Mouse (Mus musculus): ENCODE results near the gene Fxyd5.

The Fxyd5 gene

GRCm38 (mm10) chr7:31042431-31042910 lies at the start of gene Fxyd5:
Gene Fxyd5, minus strand, starts transcription at chr7:31042481.
- DNase-seq (ENCODE audit: low spot score in 2 of 2), result no peak

- no peak for DNase-seq (ENCODE audit: low spot score in 2 of 2)
Observed at GRCm38 (mm10) chr7:31089721-31090120, 47.4 kb upstream of the Fxyd5 start.

DNA sequence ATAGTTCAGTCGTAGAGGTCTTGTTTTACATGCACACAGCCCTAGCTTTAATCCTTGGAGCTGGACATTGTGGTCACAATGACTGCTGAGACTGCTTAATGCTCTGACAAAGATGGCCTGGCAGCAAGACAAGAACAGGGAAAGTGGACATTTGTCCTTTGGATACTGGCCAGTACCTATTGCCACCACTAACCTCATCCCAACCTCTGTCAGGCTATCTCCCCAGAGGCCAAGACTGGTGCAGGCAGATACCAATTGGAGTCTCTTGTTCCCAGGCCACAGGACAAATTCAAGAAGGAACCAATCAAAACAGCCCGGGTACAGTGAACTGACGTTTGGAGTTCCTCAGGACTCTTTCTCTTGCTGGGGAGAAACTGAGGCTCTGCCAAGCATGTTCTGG lies 45.9 kb upstream of the Fxyd5 start:
- no peak for DNase-seq (ENCODE audit: low spot score in 2 of 2)

DNA sequence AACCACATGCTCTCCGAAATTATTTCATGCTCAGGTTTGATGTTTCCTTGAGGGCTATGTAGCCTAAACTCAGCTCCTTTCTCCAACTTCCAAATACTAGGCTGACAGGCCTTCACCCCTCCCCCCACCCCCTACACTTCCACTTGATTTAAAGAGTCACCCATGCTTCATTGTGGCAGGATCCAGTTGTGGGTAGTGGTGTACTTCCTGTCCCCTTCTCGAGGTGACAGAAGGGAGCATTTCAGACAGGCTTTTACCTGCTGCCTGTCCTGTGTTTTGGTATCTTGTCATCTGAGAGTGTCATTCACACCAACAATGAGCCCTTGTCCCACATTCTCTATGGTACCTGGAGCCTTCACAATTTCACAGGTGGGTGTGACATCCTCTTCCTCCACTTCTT lies 45.0 kb upstream of the Fxyd5 start:
- DNase-seq (ENCODE audit: low spot score in 2 of 2), result no peak

GRCm38 (mm10) chr7:31086175-31086755 lies 44.0 kb upstream of the Fxyd5 start:
- no peak for DNase-seq (ENCODE audit: low spot score in 2 of 2)

DNA sequence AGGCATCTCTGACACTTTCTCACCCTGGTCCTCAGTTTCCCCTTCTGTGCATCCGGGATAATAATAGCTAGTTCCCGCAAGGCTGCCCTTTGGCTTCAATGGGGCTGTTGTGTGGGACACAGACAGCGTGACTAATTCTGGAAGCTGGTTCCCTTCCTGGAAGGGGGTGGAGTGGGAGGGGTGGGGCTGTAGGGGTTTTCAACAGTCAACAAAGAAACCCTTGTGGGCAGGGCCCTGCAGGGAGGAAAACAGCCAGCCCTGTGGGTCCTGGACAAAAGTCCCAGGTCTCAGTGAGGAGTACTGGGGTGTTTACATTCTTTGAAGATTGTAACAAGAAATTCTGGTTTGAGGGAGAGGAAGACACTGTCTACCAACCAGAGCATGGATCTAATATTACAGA lies 42.9 kb upstream of the Fxyd5 start:
- no peak for DNase-seq (ENCODE audit: low spot score in 2 of 2)

DNA sequence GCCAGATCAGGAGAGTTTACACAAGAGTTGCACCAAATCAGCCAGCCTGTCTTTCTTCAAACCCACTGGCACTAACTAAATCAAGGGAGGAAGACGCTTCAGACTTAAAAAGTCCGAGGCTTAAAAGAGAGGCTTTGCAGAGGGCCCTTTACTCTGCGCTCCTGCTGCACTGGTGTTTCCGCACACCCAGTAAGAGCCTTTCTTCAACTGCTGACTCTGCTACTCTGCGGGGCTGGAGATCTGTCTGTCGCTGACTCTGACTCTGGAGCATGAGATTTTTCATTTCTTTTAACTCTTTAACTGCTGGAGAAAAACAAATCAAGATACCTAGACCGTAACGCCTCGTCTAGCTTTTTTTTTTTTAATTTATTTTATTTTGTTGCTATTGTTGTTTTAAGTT lies 41.9 kb upstream of the Fxyd5 start:
- no peak for DNase-seq (ENCODE audit: low spot score in 2 of 2)

DNA sequence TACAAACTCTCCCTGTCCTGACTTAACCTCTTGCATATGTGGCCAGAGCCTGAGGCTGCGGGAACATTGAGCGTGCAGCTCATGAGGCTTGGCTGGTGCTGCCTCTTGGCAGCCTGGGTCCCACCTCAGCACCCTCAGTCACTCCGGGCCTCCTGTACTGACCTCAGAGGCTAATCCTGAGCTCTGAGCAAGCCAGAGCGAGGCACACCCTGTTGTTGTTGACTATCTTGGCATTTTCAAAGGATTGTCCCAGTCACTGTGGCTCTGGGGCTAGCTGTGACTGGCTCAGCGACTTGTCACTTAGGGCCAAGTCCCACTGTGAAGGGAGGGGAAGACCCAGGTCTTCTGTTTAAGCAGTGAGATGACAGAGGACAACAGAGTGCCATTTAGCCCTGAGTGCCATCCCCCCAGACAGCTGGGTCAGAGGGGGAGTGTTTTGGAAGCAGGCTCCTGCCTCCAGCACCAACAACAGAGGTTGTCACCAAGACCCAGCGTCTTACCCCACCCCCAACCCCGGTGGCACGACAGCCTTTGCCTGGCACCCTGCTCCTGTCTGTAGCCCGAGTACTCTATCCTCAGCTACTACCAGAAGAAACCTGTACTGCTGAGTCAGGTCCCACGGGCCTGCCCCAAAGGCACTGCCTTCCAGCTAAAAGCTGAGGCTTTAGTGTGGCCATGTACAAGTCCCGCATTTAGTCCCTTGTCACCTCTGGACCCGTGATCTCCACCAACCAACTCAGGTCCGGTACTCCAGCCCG lies 40.7 kb upstream of the Fxyd5 start:
- DNase-seq (ENCODE audit: low spot score in 2 of 2), result no peak

GRCm38 (mm10) chr7:31082106-31082505 lies 39.8 kb upstream of the Fxyd5 start:
- DNase-seq (ENCODE audit: low spot score in 2 of 2), result no peak

- DNase-seq (ENCODE audit: low spot score in 2 of 2), result no peak
Observed at GRCm38 (mm10) chr7:31081106-31081505, 38.8 kb upstream of the Fxyd5 start.

DNA sequence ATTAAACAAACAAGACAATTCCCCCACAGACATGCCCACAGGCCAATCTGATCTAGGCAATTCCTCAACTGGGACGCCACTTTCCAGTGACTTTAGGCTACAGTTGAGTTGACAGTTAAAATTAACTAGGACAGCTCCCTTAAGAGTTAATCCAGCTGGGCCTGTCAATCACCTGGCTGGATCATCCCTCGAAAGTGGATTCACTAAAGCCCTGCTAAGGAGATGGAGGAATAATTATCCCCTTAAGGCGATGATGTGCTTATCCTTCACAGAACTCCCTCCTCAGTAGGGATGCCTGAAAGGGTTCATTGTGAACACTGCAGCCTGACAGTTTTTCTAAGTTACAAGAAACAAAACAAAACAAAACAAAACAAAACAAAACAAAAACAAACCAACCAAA lies 38.3 kb upstream of the Fxyd5 start:
- DNase-seq (ENCODE audit: low spot score in 2 of 2), result no peak

DNA sequence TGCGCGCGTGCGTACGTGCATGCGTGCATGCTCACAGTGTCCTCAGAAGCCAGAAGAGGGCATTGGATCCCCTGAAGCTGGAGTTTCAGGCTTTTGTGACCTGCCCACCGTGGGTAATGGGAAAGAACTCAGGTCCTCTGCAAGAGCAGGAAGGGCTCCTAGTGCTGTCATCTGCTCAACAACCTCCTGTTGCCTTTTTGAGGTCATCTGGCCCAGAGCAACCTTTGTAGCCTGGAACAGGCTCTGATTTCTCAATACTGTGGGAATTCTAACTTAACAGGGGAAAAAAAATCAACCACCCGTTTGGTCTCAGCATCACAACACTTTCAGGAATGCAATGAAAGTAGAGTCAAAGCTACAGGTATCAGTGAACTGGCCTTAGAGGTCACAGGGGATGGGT lies 37.4 kb upstream of the Fxyd5 start:
- DNase-seq (ENCODE audit: low spot score in 2 of 2), result no peak

DNA sequence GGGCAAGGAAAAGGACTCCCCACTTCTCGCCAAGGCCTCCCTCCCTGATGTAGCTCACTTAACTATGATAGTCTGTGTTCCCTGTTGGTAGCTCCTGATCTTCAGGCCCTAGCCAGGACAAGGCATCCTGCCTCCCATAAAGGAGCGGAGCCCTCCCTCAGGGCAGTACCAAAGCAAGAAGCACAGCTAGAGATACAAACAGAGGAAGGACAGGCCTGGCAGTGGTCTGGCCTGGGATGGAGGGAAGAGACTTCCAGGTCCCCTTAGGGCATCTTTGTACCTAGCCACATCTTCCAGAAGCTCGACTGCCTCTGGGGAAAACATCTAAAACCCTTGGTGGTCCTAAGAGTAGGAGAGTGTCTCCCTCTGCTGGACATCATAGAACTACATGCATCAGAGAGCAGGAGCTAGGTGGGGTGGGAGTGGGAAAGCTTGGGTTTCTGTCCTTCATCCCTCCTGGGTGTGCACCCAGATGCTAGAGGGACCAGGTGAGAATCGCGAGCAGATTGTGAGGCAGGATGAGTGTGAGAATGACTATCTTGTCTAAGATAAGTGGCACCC lies 35.7 kb upstream of the Fxyd5 start:
- no peak for DNase-seq (ENCODE audit: low spot score in 2 of 2)

GRCm38 (mm10) chr7:31077470-31077869 lies 35.2 kb upstream of the Fxyd5 start:
- no peak for DNase-seq (ENCODE audit: low spot score in 2 of 2)

DNA sequence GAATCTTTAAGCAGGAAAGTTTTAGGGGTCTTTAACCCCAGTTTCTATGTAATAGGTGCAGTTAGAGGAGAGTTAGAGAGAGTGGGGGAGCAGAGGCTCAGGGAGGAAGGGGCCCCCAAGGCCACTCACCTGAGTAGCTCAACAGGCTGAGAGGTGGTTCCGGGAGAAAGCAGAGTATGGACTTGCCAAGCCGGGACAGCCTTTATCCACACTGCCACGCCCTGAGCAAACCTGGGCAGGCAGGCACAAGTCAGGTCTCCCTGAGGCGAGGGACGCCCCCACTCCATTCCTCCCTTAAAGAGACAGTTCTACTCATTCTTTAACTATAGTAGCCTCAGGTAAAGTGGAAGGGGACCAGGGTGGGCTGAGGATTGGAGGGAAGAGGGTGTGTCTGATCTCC lies 34.2 kb upstream of the Fxyd5 start, which contains the start of gene Fxyd3:
Gene Fxyd3, minus strand, starts transcription at position 213 of the 400 bp plus-strand sequence.
- DNase-seq (ENCODE audit: low spot score in 2 of 2), result no peak

GRCm38 (mm10) chr7:31074713-31075069 lies 32.4 kb upstream of the Fxyd5 start:
- DNase-seq (ENCODE audit: low spot score in 2 of 2), result no peak

- no peak for DNase-seq (ENCODE audit: low spot score in 2 of 2)
Observed at GRCm38 (mm10) chr7:31074061-31074712, 31.9 kb upstream of the Fxyd5 start.

DNA sequence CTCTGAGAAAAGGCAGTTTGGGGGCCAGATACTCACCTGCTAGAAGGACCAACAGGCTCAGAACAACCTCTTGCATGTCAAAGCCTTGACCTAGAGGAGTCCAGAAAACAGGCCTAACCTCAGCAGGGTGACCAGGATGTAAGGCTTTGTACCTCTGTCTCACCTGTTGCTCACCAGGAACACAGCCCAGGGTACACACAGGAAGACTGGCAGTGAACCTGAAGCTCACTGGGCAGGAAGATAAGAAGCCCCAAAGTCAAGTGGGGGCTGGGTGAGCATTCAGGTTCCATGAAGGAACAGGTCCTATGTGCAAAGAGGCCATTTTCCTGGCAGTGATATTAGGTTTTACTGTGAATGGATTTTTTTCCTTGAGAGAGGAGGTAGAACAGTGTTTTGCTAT lies 31.3 kb upstream of the Fxyd5 start:
- DNase-seq (ENCODE audit: low spot score in 2 of 2), result no peak

GRCm38 (mm10) chr7:31072326-31072725 lies 30.0 kb upstream of the Fxyd5 start:
- no peak for DNase-seq (ENCODE audit: low spot score in 2 of 2)

DNA sequence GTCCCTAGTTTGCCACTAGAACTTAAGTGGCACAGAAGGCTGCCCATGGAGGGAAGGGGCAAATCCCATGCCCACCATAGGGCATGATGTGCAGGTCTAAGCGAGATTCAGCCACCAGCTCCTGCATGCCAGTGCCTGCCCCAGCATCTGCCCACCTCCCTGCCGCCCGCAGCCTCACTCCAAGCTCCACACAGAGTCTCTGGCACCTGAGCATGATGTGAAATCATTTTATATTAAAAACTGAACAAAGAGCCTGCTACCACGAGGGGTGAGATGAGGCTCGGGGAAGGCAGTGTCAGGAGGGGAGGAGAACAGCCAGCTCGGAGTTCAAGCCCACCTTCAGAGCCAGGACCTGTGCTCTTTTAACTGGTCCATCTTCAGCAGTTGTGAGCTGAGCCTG lies 28.0 kb upstream of the Fxyd5 start:
- DNase-seq (ENCODE audit: low spot score in 2 of 2), result no peak

DNA sequence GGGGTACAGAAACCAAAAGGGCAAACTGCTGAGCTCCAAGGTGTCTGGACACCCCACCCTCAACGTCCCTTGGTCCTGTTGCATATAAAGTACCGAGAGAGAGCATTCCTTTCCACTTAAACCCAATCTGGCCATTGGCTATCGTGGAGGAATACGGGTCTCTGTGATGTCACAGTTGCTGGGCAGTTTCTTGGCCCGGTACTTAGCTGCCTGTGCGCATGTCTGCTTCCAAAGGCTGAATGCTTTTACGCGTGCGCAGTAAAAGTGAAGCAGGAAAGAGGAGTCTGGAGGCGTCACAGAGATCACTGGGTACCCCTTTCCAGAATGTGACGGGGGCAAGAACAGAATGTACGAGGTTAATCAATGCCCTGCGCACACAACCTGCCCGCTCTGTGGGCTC lies 27.2 kb upstream of the Fxyd5 start:
- DNase-seq (ENCODE audit: low spot score in 2 of 2), result no peak

GRCm38 (mm10) chr7:31067836-31068235 lies 25.6 kb upstream of the Fxyd5 start:
- DNase-seq (ENCODE audit: low spot score in 2 of 2), result no peak

DNA sequence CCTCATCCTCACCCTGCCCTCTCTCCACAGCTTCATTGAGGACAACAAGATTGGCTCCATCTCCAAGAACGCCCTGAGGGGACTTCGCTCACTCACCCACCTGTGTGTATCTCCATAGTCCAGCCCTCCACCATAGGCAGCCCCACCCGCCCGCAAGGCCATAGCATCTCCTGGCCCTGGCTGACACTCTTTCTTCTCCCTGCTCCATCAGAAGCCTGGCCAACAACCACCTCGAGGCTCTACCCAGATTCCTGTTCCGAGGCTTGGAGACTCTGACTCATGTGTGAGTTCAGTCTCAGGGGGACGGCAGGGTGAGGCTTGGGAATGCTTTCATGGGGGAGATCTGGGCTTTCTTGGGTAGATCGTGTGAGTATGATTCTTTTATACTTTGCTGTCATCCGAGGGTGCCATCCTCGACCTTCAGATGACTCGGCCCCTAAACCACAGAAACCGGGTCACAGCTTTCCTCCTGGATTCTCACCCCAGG lies 20.8 kb upstream of the Fxyd5 start:
- DNase-seq (ENCODE audit: low spot score in 2 of 2), result no peak

All from spleen, postnatal 4 days (tissue).